Mouse (Mus musculus) left cerebral cortex, adult 18-20 months (tissue): Measurements from ENCODE around the gene Gm5773. TPM values are rescaled to one million over a fixed set of nuclear protein-coding genes. Genes with fewer than 3 reads are reported as not detected.
"Not testable (repeated sequence)": the region's sequence is repeated elsewhere in the genome, so short reads cannot be mapped to it uniquely, and the experiment has no call there.

ENCODE experiments used
- DNase-seq, 2 experiments: peaks; one replicate each; pipeline ENCODE4 v3.0.0; 2021 to 2022; ENCODE audit warnings: low spot score in 2 of 2, mixed read lengths in 1 of 2
- long read RNA-seq, 2 experiments: library from polyadenylated mRNA; stranded (forward); transcript quantifications; one replicate each; pipeline ENCODE4 v2.0.0; 2021
- total RNA-seq, 2 experiments: library from RNA; stranded (reverse); gene quantifications; 2 replicates each; pipeline ENCODE4 v1.2.3; 2021

Gm5773 gene
- total RNA-seq: not detected
- long read RNA-seq, experiment 1: 0 reads
- long read RNA-seq, experiment 2: 0 reads

- DNase-seq: not testable (repeated sequence)
Measured at GRCm38 (mm10) chr3:93772700-93773099, at the start of gene Gm5773. TSS of gene Gm5773 (plus strand) at chr3:93773000.

DNA sequence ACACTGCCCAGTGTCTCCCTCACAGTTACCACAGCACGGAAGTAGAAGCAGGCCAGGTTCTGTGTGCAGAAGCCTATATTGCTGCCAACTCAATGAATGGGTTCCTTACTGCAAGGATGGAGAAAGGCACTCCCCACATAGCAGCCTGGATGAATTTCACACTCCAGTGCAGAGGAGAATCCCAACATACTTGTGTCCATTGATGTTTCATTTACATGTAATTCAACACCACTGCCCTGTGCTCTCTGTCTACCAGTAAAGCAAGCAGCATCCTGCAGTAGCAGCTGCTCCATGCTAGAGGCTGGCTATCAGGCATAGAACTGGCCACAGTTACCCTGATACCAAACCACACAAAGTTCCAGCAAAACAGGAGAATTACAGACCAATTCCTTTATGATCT lies 27.3 kb upstream of the Gm5773 start:
- not testable (repeated sequence) for DNase-seq

GRCm38 (mm10) chr3:93754022-93754421 lies 18.8 kb upstream of the Gm5773 start:
- DNase-seq: not testable (repeated sequence)

DNA sequence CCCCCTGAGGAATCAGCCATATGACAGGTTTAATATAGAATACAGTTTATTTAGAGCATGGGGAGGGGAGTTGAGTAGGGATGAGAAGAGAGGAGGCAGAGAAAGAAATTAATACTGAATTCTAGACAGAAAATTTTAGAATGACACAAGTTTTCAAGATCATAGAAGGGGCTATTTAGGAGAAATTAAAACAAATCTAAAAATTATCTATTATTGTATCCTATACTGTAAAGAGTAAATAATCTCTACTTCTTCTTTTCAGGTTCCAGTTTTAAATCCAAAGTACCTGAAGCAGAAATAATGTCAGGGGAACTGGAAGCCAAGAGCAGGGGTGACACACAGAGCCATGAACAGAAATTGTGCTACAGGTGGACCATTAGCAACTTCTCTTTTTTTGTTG lies 23.3 kb downstream of the Gm5773 start, which contains the start of gene Tdpoz4:
TSS of gene Tdpoz4 (plus strand) at position 301 of the 400 bp plus-strand sequence.
- not testable (repeated sequence) for DNase-seq

- DNase-seq: not testable (repeated sequence)
Measured at GRCm38 (mm10) chr3:93813341-93813740, 40.5 kb downstream of the Gm5773 start.

Other genes with a start within 250 kb of the Gm5773 start
- gene S100a10, start 217.9 kb upstream of the Gm5773 start, total RNA-seq: 10 to 100 TPM; 47.3 to 49.9 TPM
- not detected for gene Tdpoz2, start 120.3 kb upstream of the Gm5773 start, total RNA-seq
- gene Tdpoz1, start 96.7 kb upstream of the Gm5773 start, total RNA-seq: not detected
- gene Gm37596, start 79.9 kb upstream of the Gm5773 start, total RNA-seq: not detected
- gene Tdpoz4, start 23.4 kb downstream of the Gm5773 start, total RNA-seq: not detected
- gene Tdpoz3, start 53.0 kb downstream of the Gm5773 start, total RNA-seq: not detected
- not detected for gene Gm9117, start 170.5 kb downstream of the Gm5773 start, total RNA-seq
- not detected for gene Tdpoz5, start 188.3 kb downstream of the Gm5773 start, total RNA-seq